Mouse (Mus musculus): ENCODE measurements at regions not wholly inside any gene's neighbourhood (a gene's known extent, or its start where the extent isn't known, plus 50 kb on each side); places are given as distances from the start of the nearest gene placed in this dataset.

DNA sequence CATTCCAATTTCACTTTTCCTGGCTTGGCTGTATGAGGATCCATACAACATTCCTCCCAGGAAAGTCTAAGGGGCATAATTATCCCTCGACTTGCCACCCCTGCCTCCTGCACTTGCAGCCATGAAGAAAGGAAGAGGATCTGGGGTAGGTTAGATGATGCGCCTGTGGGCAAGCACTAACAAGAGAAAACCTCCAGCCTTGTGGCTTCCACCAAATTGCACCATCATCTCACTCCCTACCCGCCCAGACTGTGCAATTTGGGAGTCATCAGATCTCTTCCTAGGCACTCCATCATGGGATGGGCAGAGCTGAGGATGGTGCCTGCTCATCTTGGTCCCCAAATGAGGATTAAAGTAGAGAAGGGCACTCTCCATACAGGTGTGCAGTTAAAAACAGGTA, 198.8 kb downstream of the Ly86 start:
- H3K4me2 ChIP-seq (ENCODE audit: low read length) = no peak overlapping the region
- no peak overlapping the region for H3K27ac ChIP-seq (replicated peaks in 1 of 2; ENCODE audit: control insufficient read depth in 1 of 2, insufficient read depth in 1 of 2, low read depth in 2 of 2, low read length in 2 of 2)
- H3K27me3 ChIP-seq (ENCODE audit: control insufficient read depth, insufficient read depth, low read length) = no peaks in the 10 kb centered on the region
- no peak for ATAC-seq (ENCODE audit: insufficient number of reproducible peaks, insufficient read depth, low FRiP score, low read depth)
- WGBS = 85% methylated on average over 3 of the region's 3 CpGs
- H3K9ac ChIP-seq (ENCODE audit: low read length) = no peak overlapping the region
- peaks cover 9 to 13% of the 10 kb centered on the region in 2 experiments for H3K4me1 ChIP-seq (ENCODE audit: control insufficient read depth in 2 of 2, insufficient read depth in 2 of 2, low read length in 2 of 2)
- H3K36me3 ChIP-seq (ENCODE audit: control insufficient read depth, insufficient read depth, low read length) = no peaks in the 10 kb centered on the region
- H3K9me3 ChIP-seq (ENCODE audit: control insufficient read depth, low read length) = no peaks in the 10 kb centered on the region
- no peak overlapping the region for H3K4me3 ChIP-seq (ENCODE audit: control insufficient read depth in 1 of 2, insufficient read depth in 1 of 2, low read depth in 1 of 2, low read length in 2 of 2)

DNA sequence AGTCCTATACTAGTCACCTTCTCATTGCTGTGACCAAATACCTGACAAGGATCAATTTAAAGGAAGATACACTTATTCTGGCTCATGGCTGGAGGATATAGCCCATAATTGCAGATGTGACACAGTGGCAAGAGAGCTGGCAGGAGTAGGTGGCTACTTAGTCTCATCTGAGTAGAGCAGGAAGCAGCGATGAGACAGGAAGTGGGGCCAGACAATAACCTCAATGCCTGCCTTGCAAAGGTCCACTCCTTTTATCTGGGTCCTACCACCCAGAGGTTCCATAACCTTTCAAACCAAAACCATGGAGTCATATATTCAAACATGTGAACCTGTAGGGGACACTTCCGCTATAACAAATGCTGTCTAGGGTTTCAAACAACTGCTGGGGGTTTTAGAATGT, 199.7 kb downstream of the Ly86 start:
- Histone ChIP-seq H3K4me1 (ENCODE audit: control insufficient read depth in 2 of 2, insufficient read depth in 2 of 2, low read length in 2 of 2) (peaks cover 9 to 13% of the 10 kb centered on the region in 2 experiments), H3K36me3 (ENCODE audit: control insufficient read depth, insufficient read depth, low read length) (no peaks in the 10 kb centered on the region), H3K4me3 (ENCODE audit: control insufficient read depth in 1 of 2, insufficient read depth in 1 of 2, low read depth in 1 of 2, low read length in 2 of 2) (no peak overlapping the region), H3K4me2 (ENCODE audit: low read length) (no peak overlapping the region), H3K9ac (ENCODE audit: low read length) (no peak overlapping the region), H3K9me3 (ENCODE audit: control insufficient read depth, low read length) (no peaks in the 10 kb centered on the region), H3K27ac (replicated peaks in 1 of 2; ENCODE audit: control insufficient read depth in 1 of 2, insufficient read depth in 1 of 2, low read depth in 2 of 2, low read length in 2 of 2) (no peak overlapping the region), H3K27me3 (ENCODE audit: control insufficient read depth, insufficient read depth, low read length) (no peaks in the 10 kb centered on the region)
- 85% methylated on average over 2 of the region's 2 CpGs for WGBS
- ATAC-seq (ENCODE audit: insufficient number of reproducible peaks, insufficient read depth, low FRiP score, low read depth) = no peak

DNA sequence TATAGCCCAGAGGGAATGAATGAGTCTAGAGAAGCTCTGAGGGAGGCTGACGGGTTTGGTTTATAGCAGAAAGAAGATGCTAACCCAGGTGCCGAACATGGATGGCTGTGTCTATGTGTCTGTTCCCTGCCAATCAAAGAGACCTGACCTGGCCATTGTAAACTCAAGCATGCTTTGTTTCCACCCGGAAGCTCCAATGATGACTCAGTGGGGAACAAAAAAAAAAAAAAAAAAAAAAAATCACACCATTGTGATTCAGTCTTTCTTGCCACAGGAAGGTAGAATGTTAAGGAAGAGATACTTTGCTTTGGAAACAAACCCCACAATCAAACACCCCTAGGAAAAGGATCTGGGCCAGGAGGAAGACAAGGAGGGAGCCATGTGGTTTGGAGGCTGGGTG, 201.5 kb downstream of the Ly86 start:
- Histone ChIP-seq H3K4me1 (ENCODE audit: control insufficient read depth in 2 of 2, insufficient read depth in 2 of 2, low read length in 2 of 2) (peaks cover 8 to 9% of the 10 kb centered on the region in 2 experiments), H3K36me3 (ENCODE audit: control insufficient read depth, insufficient read depth, low read length) (no peaks in the 10 kb centered on the region), H3K9me3 (ENCODE audit: control insufficient read depth, low read length) (no peaks in the 10 kb centered on the region), H3K4me2 (ENCODE audit: low read length) (no peak overlapping the region), H3K4me3 (ENCODE audit: control insufficient read depth in 1 of 2, insufficient read depth in 1 of 2, low read depth in 1 of 2, low read length in 2 of 2) (no peak overlapping the region), H3K27ac (replicated peaks in 1 of 2; ENCODE audit: control insufficient read depth in 1 of 2, insufficient read depth in 1 of 2, low read depth in 2 of 2, low read length in 2 of 2) (no peak overlapping the region), H3K27me3 (ENCODE audit: control insufficient read depth, insufficient read depth, low read length) (no peaks in the 10 kb centered on the region), H3K9ac (ENCODE audit: low read length) (no peak overlapping the region)
- ATAC-seq (ENCODE audit: insufficient number of reproducible peaks, insufficient read depth, low FRiP score, low read depth) = no peak
- WGBS = 77% methylated on average over 3 of the region's 3 CpGs

DNA sequence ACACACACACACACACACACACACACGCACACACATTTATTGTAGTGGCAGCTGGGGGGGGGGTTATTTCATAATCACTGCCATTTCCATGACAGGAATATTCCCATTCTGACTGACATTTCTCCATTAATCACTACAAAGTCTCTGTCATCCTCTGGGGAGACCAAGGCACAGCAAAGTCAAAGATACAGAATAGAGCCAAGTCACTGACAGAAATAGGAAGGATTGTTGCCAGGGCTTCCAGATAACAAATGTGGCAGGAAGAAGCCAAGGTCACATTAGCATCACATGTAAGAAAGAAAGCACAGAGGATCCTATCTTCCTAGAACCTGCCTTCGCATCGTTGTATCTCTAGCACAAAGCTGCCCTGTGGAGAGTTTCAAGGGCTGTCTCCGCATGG, 205.6 kb downstream of the Ly86 start:
- H3K4me2 ChIP-seq (ENCODE audit: low read length) = no peak overlapping the region
- 74% methylated on average over 4 of the region's 4 CpGs for WGBS

DNA sequence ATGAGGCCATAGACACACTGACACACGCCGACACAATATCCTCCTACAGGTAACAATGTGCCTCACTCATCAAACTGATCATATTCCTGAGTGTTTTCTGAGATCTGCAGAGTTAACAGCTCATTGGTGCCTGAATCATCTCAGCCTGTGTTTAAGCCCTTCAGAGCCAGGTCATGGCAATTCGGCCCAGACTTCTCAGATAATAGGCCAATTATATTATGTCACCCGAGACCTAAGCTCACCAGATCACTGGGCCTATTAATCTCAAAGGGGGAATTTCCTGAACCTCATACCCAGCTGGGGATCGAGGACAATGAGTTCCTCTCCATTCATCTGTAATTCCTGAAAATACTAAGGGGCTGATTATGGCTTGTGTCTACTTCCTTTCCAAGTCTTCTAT, 208.4 kb downstream of the Ly86 start:
- Histone ChIP-seq H3K4me3 (ENCODE audit: control insufficient read depth in 1 of 2, insufficient read depth in 1 of 2, low read depth in 1 of 2, low read length in 2 of 2) (no peak overlapping the region), H3K36me3 (ENCODE audit: control insufficient read depth, insufficient read depth, low read length) (no peaks in the 10 kb centered on the region), H3K4me2 (ENCODE audit: low read length) (no peak overlapping the region), H3K27ac (replicated peaks in 1 of 2; ENCODE audit: control insufficient read depth in 1 of 2, insufficient read depth in 1 of 2, low read depth in 2 of 2, low read length in 2 of 2) (no peak overlapping the region), H3K4me1 (ENCODE audit: control insufficient read depth in 2 of 2, insufficient read depth in 2 of 2, low read length in 2 of 2) (no peaks in the 10 kb centered on the region), H3K9ac (ENCODE audit: low read length) (no peak overlapping the region), H3K9me3 (ENCODE audit: control insufficient read depth, low read length) (no peaks in the 10 kb centered on the region), H3K27me3 (ENCODE audit: control insufficient read depth, insufficient read depth, low read length) (no peaks in the 10 kb centered on the region)
- 76% methylated on average over 5 of the region's 5 CpGs for WGBS
- ATAC-seq (ENCODE audit: insufficient number of reproducible peaks, insufficient read depth, low FRiP score, low read depth) = no peak

More for the DNA sequence above, 205.6 kb downstream of the Ly86 start:
- Histone ChIP-seq H3K9me3 (ENCODE audit: control insufficient read depth, low read length) (no peaks in the 10 kb centered on the region), H3K4me3 (ENCODE audit: control insufficient read depth in 1 of 2, insufficient read depth in 1 of 2, low read depth in 1 of 2, low read length in 2 of 2) (no peak overlapping the region), H3K27ac (replicated peaks in 1 of 2; ENCODE audit: control insufficient read depth in 1 of 2, insufficient read depth in 1 of 2, low read depth in 2 of 2, low read length in 2 of 2) (no peak overlapping the region), H3K4me1 (ENCODE audit: control insufficient read depth in 2 of 2, insufficient read depth in 2 of 2, low read length in 2 of 2) (peaks cover 5 to 7% of the 10 kb centered on the region in 2 experiments; a peak in 3 of 4 replicates), H3K36me3 (ENCODE audit: control insufficient read depth, insufficient read depth, low read length) (no peaks in the 10 kb centered on the region), H3K27me3 (ENCODE audit: control insufficient read depth, insufficient read depth, low read length) (no peaks in the 10 kb centered on the region), H3K9ac (ENCODE audit: low read length) (no peak overlapping the region)
- ATAC-seq (ENCODE audit: insufficient number of reproducible peaks, insufficient read depth, low FRiP score, low read depth) = no peak

DNA sequence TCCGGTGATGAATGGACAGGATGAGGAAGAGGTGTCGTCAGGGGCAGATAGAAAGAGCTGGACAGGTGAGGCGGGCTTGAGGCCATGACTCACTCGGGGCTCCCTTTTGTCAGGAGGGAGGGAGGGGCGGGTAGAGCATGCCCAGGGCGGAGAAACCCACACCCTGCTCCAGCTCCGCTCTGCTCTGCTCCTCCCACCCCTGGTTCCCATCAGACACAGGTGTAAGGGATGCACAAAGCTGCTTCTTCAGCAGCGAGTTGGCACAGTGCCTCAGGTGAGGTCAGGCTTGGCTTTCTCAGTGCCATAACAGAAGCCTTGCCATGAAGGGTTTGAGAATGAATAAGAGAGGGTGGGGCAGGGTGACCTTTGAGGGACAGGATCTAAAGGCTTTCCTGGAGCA, 212.2 kb downstream of the Ly86 start:
- no peak for ATAC-seq (ENCODE audit: insufficient number of reproducible peaks, insufficient read depth, low FRiP score, low read depth)
- 75% methylated on average over 8 of the region's 8 CpGs for WGBS
- Histone ChIP-seq H3K27me3 (ENCODE audit: control insufficient read depth, insufficient read depth, low read length) (no peaks in the 10 kb centered on the region), H3K4me1 (ENCODE audit: control insufficient read depth in 2 of 2, insufficient read depth in 2 of 2, low read length in 2 of 2) (peaks cover 27 to 32% of the 10 kb centered on the region in 2 experiments), H3K9me3 (ENCODE audit: control insufficient read depth, low read length) (no peaks in the 10 kb centered on the region), H3K9ac (ENCODE audit: low read length) (no peak overlapping the region), H3K36me3 (ENCODE audit: control insufficient read depth, insufficient read depth, low read length) (no peaks in the 10 kb centered on the region), H3K27ac (replicated peaks in 1 of 2; ENCODE audit: control insufficient read depth in 1 of 2, insufficient read depth in 1 of 2, low read depth in 2 of 2, low read length in 2 of 2) (no peak overlapping the region), H3K4me3 (ENCODE audit: control insufficient read depth in 1 of 2, insufficient read depth in 1 of 2, low read depth in 1 of 2, low read length in 2 of 2) (no peak overlapping the region), H3K4me2 (ENCODE audit: low read length) (no peak overlapping the region)

DNA sequence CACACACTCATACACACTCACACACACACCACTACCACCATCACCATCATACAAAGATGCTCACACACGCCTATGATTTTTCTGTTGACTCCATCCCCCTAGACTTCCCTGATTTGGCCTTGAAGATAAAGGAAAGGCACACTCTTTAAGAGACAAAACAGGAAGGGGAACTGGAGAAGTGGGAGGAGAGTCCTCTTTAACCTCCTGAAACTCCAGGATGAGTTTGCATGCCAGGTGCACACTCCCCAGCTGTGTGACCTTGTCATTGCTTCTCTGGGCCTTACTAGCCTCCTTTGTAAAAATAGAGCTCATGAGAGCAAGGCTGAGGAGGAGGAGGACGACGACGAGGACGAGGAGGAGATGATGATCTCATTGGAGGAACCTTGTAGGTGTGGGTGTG, 212.8 kb downstream of the Ly86 start:
- H3K27me3 ChIP-seq (ENCODE audit: control insufficient read depth, insufficient read depth, low read length) = no peaks in the 10 kb centered on the region
- no peak overlapping the region for H3K4me2 ChIP-seq (ENCODE audit: low read length)
- H3K9me3 ChIP-seq (ENCODE audit: control insufficient read depth, low read length) = no peaks in the 10 kb centered on the region
- no peak overlapping the region for H3K27ac ChIP-seq (replicated peaks in 1 of 2; ENCODE audit: control insufficient read depth in 1 of 2, insufficient read depth in 1 of 2, low read depth in 2 of 2, low read length in 2 of 2)
- H3K9ac ChIP-seq (ENCODE audit: low read length) = no peak overlapping the region
- no peak for ATAC-seq (ENCODE audit: insufficient number of reproducible peaks, insufficient read depth, low FRiP score, low read depth)
- H3K4me1 ChIP-seq (ENCODE audit: control insufficient read depth in 2 of 2, insufficient read depth in 2 of 2, low read length in 2 of 2) = peaks cover 33 to 37% of the 10 kb centered on the region in 2 experiments
- H3K4me3 ChIP-seq (ENCODE audit: control insufficient read depth in 1 of 2, insufficient read depth in 1 of 2, low read depth in 1 of 2, low read length in 2 of 2) = no peak overlapping the region
- no peaks in the 10 kb centered on the region for H3K36me3 ChIP-seq (ENCODE audit: control insufficient read depth, insufficient read depth, low read length)
- 72% methylated on average over 5 of the region's 5 CpGs for WGBS

DNA sequence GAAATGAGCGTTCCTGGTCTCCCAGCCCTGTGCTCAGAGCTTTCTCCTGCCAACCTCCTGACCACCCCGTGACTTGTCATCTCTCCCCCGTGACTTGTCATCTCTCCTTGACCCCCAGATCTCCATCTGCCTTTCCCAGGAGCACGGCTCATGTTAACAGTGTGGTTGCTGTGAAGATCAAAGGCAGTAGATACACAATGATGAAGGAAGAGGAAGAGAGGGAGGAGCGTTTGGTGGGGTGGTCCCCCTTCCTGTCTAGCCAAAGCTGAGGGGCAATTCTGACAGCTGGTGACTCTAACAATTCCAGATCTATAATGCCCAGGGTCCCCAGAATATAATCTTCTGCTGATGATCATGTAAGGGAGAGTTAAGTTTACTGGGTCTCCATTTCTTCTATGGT, 214.0 kb downstream of the Ly86 start:
- WGBS = 58% methylated on average over 5 of the region's 5 CpGs
- no peak overlapping the region for H3K9ac ChIP-seq (ENCODE audit: low read length)
- no peaks in the 10 kb centered on the region for H3K9me3 ChIP-seq (ENCODE audit: control insufficient read depth, low read length)
- no peak overlapping the region for H3K4me3 ChIP-seq (ENCODE audit: control insufficient read depth in 1 of 2, insufficient read depth in 1 of 2, low read depth in 1 of 2, low read length in 2 of 2)
- no peaks in the 10 kb centered on the region for H3K36me3 ChIP-seq (ENCODE audit: control insufficient read depth, insufficient read depth, low read length)
- no peaks in the 10 kb centered on the region for H3K27me3 ChIP-seq (ENCODE audit: control insufficient read depth, insufficient read depth, low read length)
- no peak overlapping the region for H3K4me2 ChIP-seq (ENCODE audit: low read length)
- peaks cover 38 to 41% of the 10 kb centered on the region in 2 experiments for H3K4me1 ChIP-seq (ENCODE audit: control insufficient read depth in 2 of 2, insufficient read depth in 2 of 2, low read length in 2 of 2)
- H3K27ac ChIP-seq (replicated peaks in 1 of 2; ENCODE audit: control insufficient read depth in 1 of 2, insufficient read depth in 1 of 2, low read depth in 2 of 2, low read length in 2 of 2) = no peak overlapping the region
- no peak for ATAC-seq (ENCODE audit: insufficient number of reproducible peaks, insufficient read depth, low FRiP score, low read depth)

Data from heart, embryonic 14.5 days (tissue).